Mouse (Mus musculus) heart, postnatal 25 days (tissue): ENCODE results near the gene Olfr619. TPM values are rescaled to one million over a fixed set of nuclear protein-coding genes. Genes with fewer than 3 reads are reported as not detected.

Experiments
- DNase-seq: peaks from one replicate; pipeline ENCODE4 v3.0.0; 2022; ENCODE audit warnings: low spot score
- intact Hi-C: fragments of 180-260 bp; cut with DNase I; formaldehyde crosslinking; loops from one replicate; pipeline ENCODE4 v1.15.1; 2025
- microRNA-seq: library from miRNA; unstranded; fragments of <30 nt; microRNA quantifications from one replicate; pipeline ENCODE4 v1.2.0, GENCODE M21; 2022
- total RNA-seq, 2 experiments: library from RNA; stranded (reverse); gene quantifications; 2 replicates each; pipeline ENCODE4 v1.2.3; 2021

Olfr619 gene
- not detected for total RNA-seq

DNA sequence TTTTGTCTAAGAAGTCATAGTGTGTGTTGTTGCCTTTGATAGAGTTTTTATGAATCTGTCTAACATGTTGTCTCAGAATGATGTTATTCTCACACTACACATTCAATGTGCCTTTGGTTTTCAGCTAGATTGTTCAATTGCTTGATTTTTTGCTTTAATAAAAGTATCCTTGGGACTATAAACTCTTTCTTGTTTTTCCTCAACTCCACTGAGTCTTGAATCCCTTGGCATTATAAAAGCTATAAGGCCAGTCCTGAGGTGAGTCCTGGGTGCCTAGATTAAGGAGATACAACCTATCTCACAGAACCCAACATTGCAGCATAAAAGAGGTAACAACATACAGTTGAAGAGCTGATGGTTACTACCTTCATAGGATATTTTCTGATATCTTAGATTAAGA is at the start of gene Olfr619:
TSS of gene Olfr619 (plus strand) at position 301 of the 400 bp plus-strand sequence.
- DNase-seq = no peak
- intact Hi-C loops = no loop called here

DNA sequence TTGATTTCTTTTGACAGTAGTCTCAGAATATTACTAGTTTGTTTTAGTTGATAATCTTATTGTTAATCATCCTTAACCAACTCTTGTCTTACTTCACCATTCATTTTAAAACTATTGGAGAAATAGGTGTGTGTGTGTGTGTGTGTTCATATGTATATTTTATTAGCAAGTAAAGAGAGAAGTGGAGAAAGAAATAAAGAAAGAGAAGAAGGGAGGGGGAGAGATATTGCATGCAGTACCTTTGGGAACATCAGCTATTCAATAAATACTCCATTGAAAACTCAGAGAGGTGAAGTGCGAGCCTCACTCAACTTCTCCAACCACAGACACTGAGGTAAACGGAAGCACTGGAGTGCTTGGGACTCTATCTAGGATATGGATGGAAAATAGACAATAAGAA is 44.6 kb upstream of the Olfr619 start, which contains the start of gene Olfr615:
TSS of gene Olfr615 (plus strand) at position 301 of the 400 bp plus-strand sequence.
- intact Hi-C loops = no loop called here

DNA sequence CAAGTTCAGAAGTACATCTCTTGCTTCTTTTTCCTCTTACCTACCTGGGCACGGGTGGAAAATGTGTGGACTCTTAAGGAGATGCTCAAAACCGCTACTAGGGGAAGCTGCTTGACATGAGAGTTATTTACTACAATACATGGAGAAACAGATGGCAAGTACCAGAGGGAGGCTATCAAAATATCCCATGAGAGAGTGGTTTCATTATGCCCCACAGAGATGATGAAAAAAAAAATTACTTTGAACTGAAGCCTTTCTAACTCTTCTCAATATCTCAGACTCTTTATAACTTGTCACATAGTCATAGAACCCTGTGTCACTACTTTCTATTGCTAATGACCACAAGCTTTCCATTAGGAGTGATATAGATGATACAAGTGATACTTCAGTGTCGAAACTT is 31.3 kb upstream of the Olfr619 start, which contains the start of gene Olfr616:
TSS of gene Olfr616 (minus strand) at position 101 of the 400 bp plus-strand sequence.
- no peak for DNase-seq
- intact Hi-C loops = no loop called here

More for the DNA sequence above, 44.6 kb upstream of the Olfr619 start, which contains the start of gene Olfr615:
- DNase-seq = no peak

DNA sequence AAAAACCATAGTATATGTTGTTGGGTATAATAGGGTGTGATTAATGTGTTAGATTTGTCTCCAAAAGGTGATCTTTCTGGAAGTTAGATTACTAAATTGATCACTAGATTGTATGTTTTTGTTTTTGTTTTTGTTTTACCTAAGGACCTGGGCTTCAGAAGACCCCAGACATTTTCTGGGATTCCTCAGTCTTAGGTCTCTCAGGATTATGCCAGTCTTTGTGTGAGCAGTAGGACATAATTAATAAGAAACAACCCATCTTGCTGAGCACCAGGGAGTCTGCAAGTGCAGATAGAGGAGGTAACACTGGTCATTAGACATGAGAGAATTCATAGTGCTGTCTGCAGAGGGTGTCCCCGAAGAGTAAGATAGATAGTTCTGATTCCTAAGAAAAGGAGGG is 27.6 kb upstream of the Olfr619 start, which contains the start of gene Olfr617:
TSS of gene Olfr617 (plus strand) at position 301 of the 400 bp plus-strand sequence.
- intact Hi-C loops = no loop called here
- no peak for DNase-seq

DNA sequence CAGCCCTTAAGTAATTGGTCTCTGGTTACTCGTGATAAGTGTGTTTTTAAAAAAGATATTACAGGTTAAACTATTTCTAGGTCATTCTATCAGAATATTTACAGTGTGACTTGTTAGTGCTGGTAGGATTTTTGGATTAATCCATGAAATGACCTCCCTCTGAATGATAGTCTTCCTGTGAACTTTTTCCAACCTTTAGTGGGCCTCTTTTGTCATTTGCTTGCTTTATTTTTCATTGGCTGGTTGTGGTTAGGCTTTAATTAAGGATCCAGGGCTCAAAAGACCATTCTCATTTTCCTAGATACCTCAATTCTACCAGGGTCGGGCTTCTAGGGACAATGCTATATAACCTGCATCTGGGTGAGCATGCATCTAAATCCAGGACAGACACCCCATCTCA is 10.6 kb upstream of the Olfr619 start, which contains the start of gene Olfr618:
TSS of gene Olfr618 (plus strand) at position 301 of the 400 bp plus-strand sequence.
- no peak for DNase-seq
- intact Hi-C loops = no loop called here

DNA sequence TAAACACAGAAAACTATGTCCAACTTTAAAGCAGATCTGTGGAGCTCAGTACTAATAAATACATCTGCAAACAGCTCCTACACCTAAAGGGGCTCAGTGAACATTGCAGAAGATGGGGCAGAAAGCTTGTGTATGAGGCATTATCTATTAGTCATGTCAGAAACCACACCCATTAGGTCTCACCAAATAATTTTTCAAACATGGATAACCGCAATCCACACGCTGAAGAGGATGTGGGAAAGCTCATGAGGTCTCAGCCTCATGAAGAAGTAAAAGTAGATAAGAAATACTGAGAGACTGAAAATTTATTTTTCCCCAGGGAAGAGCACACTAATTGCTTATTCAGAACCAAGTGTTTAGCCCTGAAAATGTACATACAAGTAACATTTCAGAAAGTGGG is 7.0 kb downstream of the Olfr619 start:
- no peak for DNase-seq
- intact Hi-C loops = no loop called here

DNA sequence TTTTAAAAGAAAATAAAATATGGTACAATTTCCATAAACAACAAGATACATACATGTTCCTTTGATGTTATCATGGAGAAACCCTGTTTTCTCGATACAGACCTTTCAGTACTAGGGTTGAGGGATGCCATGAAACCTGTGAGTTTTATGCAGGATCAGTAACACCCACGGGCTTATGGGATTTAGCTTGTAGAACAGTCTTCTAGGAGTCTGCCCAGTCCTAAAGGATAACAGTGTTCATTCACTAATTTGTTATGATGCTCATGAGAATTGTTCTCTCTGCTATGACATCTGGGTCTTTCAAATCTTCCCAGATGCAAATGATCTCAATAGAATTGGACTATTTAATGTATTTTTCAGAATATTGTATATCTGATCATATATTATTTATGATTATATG is 12.1 kb downstream of the Olfr619 start, which contains the start of gene Olfr620:
TSS of gene Olfr620 (minus strand) at position 101 of the 400 bp plus-strand sequence.
- no peak for DNase-seq

DNA sequence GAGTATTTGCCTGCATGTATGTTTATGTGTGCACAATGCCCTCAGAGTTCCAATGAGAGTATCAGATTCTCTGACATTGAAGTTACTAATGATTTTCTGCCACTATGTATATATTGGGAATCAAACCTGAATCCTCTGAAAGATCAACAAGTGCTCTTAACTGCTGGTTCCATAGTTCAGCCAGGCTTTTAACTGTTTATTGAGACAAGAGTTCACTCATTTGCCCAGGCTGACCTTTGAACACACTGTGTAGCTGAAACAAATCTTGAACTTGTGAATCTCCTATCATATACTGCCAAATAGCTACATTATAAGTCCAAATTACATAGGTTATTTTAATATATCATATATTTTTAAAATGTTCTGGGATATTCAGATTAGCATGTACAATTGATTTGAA is 36.4 kb downstream of the Olfr619 start:
- no peak for DNase-seq
- intact Hi-C loops = no loop called here

More for the DNA sequence above, 12.1 kb downstream of the Olfr619 start, which contains the start of gene Olfr620:
- intact Hi-C loops = no loop called here

DNA sequence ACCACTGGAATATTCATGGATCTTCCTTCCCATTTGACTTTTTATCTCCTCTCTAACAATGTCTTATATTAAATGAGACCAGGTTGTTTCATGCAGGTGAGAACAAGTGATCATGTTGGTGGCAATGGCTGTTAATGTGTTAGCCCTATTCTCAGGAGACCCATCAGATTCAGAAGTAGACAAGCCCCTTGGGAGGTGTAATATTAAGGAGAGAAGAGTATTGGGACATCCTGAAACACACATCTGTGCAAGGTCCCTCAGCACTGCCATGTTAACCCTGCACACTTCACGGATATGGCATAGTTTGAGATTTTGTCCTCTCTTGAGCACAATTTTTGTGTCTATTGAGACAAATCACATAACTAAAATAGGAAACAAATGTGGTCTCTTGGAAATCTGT is 42.2 kb downstream of the Olfr619 start, which contains the start of gene Olfr622:
TSS of gene Olfr622 (minus strand) at position 101 of the 400 bp plus-strand sequence.
- DNase-seq = no peak
- intact Hi-C loops = no loop called here

DNA sequence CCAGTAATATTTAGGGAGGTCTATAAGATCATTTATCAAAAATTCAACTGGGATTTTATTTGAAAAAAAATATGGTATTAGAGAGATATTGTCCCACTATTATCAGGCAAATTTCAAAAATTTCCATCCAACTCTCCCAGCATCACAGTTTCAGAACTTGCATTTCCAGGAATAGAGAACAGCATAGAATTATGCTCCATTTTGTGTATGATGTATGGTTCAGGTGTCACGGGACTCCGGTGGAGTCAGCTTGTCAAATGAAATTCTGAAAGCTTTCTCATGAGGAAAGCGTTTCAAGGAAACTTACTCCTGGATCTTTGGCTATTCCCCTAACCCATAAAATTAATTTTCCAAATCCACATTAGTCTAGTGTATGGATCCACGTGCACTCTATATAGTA is 43.7 kb downstream of the Olfr619 start:
- no peak for DNase-seq
- intact Hi-C loops = no loop called here

Small RNA genes lying within 50 kb of the gene (microRNA-seq; reads per million reads assigned to microRNA genes)
- gene Gm26506 = not detected

Other genes with a start within 250 kb of the Olfr619 start
- not detected for gene Olfr601, start 237.9 kb upstream of the Olfr619 start, total RNA-seq
- gene Olfr603, start 214.4 kb upstream of the Olfr619 start, total RNA-seq = not detected
- gene Usp17lc, start 185.5 kb upstream of the Olfr619 start, total RNA-seq = not detected
- gene Olfr605, start 155.1 kb upstream of the Olfr619 start, total RNA-seq = not detected
- not detected for gene Olfr606, start 151.5 kb upstream of the Olfr619 start, total RNA-seq
- gene Olfr607, start 136.4 kb upstream of the Olfr619 start, total RNA-seq = not detected
- gene Olfr608, start 130.7 kb upstream of the Olfr619 start, total RNA-seq = not detected
- not detected for gene Olfr609, start 102.5 kb upstream of the Olfr619 start, total RNA-seq
- gene Olfr610, start 88.5 kb upstream of the Olfr619 start, total RNA-seq = not detected
- not detected for gene Olfr611, start 79.7 kb upstream of the Olfr619 start, total RNA-seq
- not detected for gene Olfr612, start 57.9 kb upstream of the Olfr619 start, total RNA-seq
- gene Olfr613, start 52.5 kb upstream of the Olfr619 start, total RNA-seq = not detected
- gene Olfr615, start 44.5 kb upstream of the Olfr619 start, total RNA-seq = not detected
- gene Olfr616, start 31.4 kb upstream of the Olfr619 start, total RNA-seq = not detected
- gene Olfr617, start 27.5 kb upstream of the Olfr619 start, total RNA-seq = not detected
- not detected for gene Olfr618, start 10.5 kb upstream of the Olfr619 start, total RNA-seq
- gene Olfr620, start 12.0 kb downstream of the Olfr619 start, total RNA-seq = not detected
- gene Olfr622, start 42.1 kb downstream of the Olfr619 start, total RNA-seq = not detected
- gene Olfr623, start 63.1 kb downstream of the Olfr619 start, total RNA-seq = not detected
- not detected for gene Olfr624, start 70.6 kb downstream of the Olfr619 start, total RNA-seq
- not detected for gene Olfr625-ps1, start 82.1 kb downstream of the Olfr619 start, total RNA-seq
- gene Olfr243, start 114.1 kb downstream of the Olfr619 start, total RNA-seq = not detected
- not detected for gene Olfr628, start 129.8 kb downstream of the Olfr619 start, total RNA-seq
- not detected for gene Olfr629, start 144.4 kb downstream of the Olfr619 start, total RNA-seq
- not detected for gene Olfr630, start 156.8 kb downstream of the Olfr619 start, total RNA-seq
- gene Olfr69, start 171.0 kb downstream of the Olfr619 start, total RNA-seq = not detected
- not detected for gene Olfr68, start 179.1 kb downstream of the Olfr619 start, total RNA-seq
- not detected for gene Olfr67, start 191.2 kb downstream of the Olfr619 start, total RNA-seq
- gene Hbb-bt, start 213.4 kb downstream of the Olfr619 start, total RNA-seq = 1,000 to 10,000 TPM; 1,406 to 3,005 TPM
- over 10,000 TPM in 1 of 2 experiments, 1,000 to 10,000 TPM in 1; 9,976 to 23,536 TPM for gene Hbb-bs, start 227.5 kb downstream of the Olfr619 start, total RNA-seq
- gene Hbb-bh2, start 239.9 kb downstream of the Olfr619 start, total RNA-seq = not detected
- not detected for gene Hbb-bh1, start 242.6 kb downstream of the Olfr619 start, total RNA-seq